Mouse (Mus musculus): ENCODE results near the gene Itgb3.

The Itgb3 gene

DNA sequence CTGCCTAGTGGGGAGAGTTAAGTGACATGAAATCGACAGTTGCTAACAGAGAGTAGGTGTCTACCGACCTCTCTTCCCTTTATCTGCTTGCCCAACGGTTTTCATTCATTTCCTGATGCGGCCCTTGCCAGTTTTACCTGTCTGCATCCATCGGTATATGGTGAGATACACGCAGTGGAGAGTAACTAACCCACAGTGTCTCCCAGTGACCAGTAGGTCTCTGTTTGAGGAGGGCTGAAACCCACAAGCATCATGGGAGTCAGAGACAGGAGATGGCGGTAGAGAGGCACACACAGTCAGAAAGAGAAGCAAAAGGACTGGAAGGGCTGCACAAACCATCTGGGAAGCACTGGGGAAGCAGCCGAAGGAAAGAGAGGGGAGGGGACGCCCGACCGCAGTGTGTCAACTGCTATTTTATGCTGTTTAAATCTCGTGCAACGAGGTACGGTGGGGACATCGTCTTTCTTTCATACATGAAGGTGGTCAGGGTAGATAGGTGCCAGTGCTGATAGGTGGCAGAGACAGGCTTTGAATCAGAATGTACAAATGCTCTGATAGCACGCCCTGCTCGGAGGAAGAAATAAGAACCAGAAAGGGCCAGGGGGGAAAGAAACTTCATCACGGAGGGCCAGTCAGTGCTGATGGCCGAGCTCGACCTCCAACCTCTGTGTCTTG is 53.9 kb downstream of the Itgb3 start:
- no peak for DNase-seq (ENCODE audit: low read depth, low spot score)

- peak; percentile 28 for DNase-seq (ENCODE audit: low read depth, low spot score)
Observed at GRCm38 (mm10) chr11:104662573-104662972, 54.8 kb downstream of the Itgb3 start.

- DNase-seq (ENCODE audit: low read depth, low spot score) = no peak
Observed at GRCm38 (mm10) chr11:104663241-104663877, 55.6 kb downstream of the Itgb3 start.

- peak; percentile 73 for DNase-seq (ENCODE audit: low read depth, low spot score)
Observed at GRCm38 (mm10) chr11:104663878-104664261, 56.1 kb downstream of the Itgb3 start.

GRCm38 (mm10) chr11:104664441-104664840 is 56.6 kb downstream of the Itgb3 start:
- no peak for DNase-seq (ENCODE audit: low read depth, low spot score)

DNA sequence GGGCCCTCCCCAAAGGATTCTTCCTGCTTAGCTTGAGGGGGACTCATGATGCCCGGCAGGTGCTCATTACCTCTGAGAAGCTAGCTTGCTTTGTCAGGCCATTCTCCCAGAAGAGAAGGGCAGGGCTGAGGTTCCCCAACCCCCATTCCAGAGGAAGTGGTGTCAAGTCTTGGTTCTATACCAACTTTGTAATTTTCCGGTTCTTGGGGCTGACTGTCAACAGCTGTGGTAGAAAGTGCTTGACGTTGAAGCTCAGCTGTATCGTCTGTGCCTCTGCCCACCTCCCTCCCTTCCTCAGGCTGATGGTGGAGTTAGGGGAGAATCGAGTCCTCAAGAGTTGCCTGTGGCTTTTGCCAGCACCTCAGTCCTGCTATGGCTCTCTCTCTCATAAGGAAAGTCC is 59.6 kb downstream of the Itgb3 start:
- peak; percentile 85 for DNase-seq (ENCODE audit: low read depth, low spot score)

DNA sequence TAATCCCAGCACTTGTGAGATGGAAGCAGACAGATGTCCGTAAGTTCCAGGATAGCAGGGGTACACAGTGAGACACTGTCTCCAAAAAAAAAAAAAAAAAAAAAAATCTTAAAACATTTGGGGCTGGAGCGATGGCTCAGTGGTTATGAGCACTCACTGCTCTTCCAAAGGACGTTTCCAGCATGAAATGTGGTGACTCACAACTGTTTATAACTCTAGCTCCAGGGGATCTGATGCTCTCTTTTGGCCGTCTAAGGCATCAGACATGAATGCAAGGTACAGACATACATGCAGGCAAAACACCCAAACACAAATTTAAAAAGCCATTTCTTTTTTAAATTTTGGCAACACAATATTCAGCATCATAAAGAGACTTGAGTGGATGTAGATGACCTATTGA is 65.6 kb downstream of the Itgb3 start:
- no peak for DNase-seq (ENCODE audit: low read depth, low spot score)

- no peak for DNase-seq (ENCODE audit: low read depth, low spot score)
Observed at GRCm38 (mm10) chr11:104674768-104675167, 67.0 kb downstream of the Itgb3 start.

DNA sequence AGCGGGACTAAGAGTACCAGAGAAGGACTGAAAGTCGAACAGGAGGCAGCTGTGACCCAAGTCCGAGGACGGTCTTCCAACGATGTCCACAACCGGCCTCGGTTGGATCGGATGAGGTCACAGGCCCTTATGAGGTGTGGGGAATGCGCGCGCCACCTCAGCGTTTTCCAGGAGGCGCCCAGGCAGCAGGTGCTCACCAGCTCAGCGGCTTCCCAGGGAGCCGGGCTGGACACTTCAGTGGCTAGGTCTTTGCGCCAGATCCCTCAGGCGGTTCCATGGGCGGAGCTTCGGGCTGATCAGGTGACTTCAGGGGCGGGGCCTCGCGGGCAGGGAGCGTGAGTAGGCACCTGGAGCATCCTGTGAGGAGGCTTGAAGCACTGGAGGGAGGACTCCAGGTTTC is 77.7 kb downstream of the Itgb3 start, which contains the start of gene Gm11639:
TSS of gene Gm11639 (plus strand) at position 160 of the 400 bp plus-strand sequence.
- DNase-seq (ENCODE audit: low read depth, low spot score) = no peak

- no peak for DNase-seq (ENCODE audit: low read depth, low spot score)
Observed at GRCm38 (mm10) chr11:104693235-104693634, 85.4 kb downstream of the Itgb3 start.

GRCm38 (mm10) chr11:104704097-104704496 is 96.3 kb downstream of the Itgb3 start:
- no peak for DNase-seq (ENCODE audit: low read depth, low spot score)

DNA sequence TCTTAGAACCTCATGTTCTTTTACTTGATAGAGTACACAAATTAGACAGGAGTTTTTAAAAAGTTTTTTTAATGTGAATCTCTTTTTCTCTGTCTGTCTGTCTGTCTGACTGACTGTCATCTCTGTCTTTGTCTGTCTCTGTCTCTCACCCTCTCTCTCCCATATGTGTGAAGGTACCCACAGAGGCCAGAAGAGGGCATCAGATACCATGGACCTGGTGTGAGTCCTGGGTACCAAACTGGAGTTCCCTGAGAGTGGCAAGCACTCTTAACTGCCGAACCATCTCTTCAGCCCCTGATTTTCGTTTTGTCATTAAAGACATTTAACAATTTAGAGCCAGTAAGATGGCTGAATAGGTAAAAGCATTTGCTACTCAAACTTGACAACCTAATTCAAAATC is 99.3 kb downstream of the Itgb3 start:
- DNase-seq (ENCODE audit: low read depth, low spot score) = no peak

Data from CD4-positive helper T cell, adult 2 months (primary cell).